Mouse (Mus musculus) brown adipose tissue, adult 24 weeks (tissue): ENCODE results near the gene Erich4. TPM values are rescaled to one million over a fixed set of nuclear protein-coding genes. Genes with fewer than 3 reads are reported as not detected.

Experiments
- H3K27ac ChIP-seq: fragments of 200-500 bp; replicated peaks from 2 replicates; pipeline ENCODE4 v1.5.1; 2012; ENCODE audit warnings: low read depth, mild to moderate bottlenecking, low read length
- H3K4me1 ChIP-seq: fragments of 200-500 bp; 2 replicates; pipeline ENCODE4 v1.6.1; 2012; ENCODE audit warnings: low read length, mixed read lengths; ENCODE audit not compliant: control insufficient read depth, insufficient read depth, insufficient read length
- H3K4me3 ChIP-seq: fragments of 200-500 bp; 2 replicates; pipeline ENCODE4 v1.5.1; 2012; ENCODE audit warnings: low read depth, mild to moderate bottlenecking, low read length, moderate library complexity; ENCODE audit not compliant: insufficient read depth
- polyA plus RNA-seq: library from polyadenylated mRNA; stranded (reverse); fragments of >200 nt; gene quantifications from 2 replicates; pipeline ENCODE4 v1.2.4, GENCODE M21; 2012; ENCODE audit not compliant: missing spikeins, insufficient read depth, insufficient read length

The Erich4 gene
- not detected in 2 replicates for polyA plus RNA-seq

GRCm38 (mm10) chr7:25615706-25616011 is at the start of gene Erich4:
TSS of gene Erich4 (minus strand) at chr7:25615892.
- Histone ChIP-seq H3K4me3 (no peak within 1 kb of the TSS), H3K27ac (no peak within 1 kb of the TSS), H3K4me1 (0 out of 2 replicates have a peak, but pooled peaks cover 2% of the 10 kb centered on the region)

- H3K4me1 ChIP-seq, result peaks cover 7% of the 10 kb centered on the region
- peak within 1 kb of the TSS; percentile 82 for H3K4me3 ChIP-seq
- peak within 1 kb of the TSS; percentile 96 for H3K27ac ChIP-seq
Measured at GRCm38 (mm10) chr7:25658657-25659472, 43.2 kb upstream of the Erich4 start, which contains the start of the genes Bckdha and Exosc5. TSS of gene Bckdha (minus strand) at chr7:25658981. TSS of gene Exosc5 (plus strand) at chr7:25659164.

GRCm38 (mm10) chr7:25657785-25658184 is 42.1 kb upstream of the Erich4 start:
- H3K27ac ChIP-seq, result peak overlapping the region; percentile 96; the same call in 1 of the 2 replicates
- H3K4me3 ChIP-seq, result peak overlapping the region; percentile 77
- peaks cover 7% of the 10 kb centered on the region for H3K4me1 ChIP-seq

- Histone ChIP-seq H3K27ac (peak overlapping the region; percentile 71), H3K4me3 (no peak overlapping the region), H3K4me1 (peaks cover 9% of the 10 kb centered on the region)
Measured at GRCm38 (mm10) chr7:25655601-25656428, 40.1 kb upstream of the Erich4 start.

GRCm38 (mm10) chr7:25652244-25652759 is 36.6 kb upstream of the Erich4 start:
- Histone ChIP-seq H3K4me1 (peaks cover 22% of the 10 kb centered on the region), H3K4me3 (no peak overlapping the region), H3K27ac (no peak overlapping the region)

GRCm38 (mm10) chr7:25651281-25651680 is 35.6 kb upstream of the Erich4 start:
- peak overlapping the region; percentile 31; the same call in 1 of the 2 replicates for H3K27ac ChIP-seq
- H3K4me3 ChIP-seq, result no peak overlapping the region
- H3K4me1 ChIP-seq, result peaks cover 19% of the 10 kb centered on the region

GRCm38 (mm10) chr7:25649839-25650238 is 34.1 kb upstream of the Erich4 start:
- H3K27ac ChIP-seq, result no peak overlapping the region
- peaks cover 15% of the 10 kb centered on the region for H3K4me1 ChIP-seq
- no peak overlapping the region for H3K4me3 ChIP-seq

- Histone ChIP-seq H3K4me1 (peaks cover 15% of the 10 kb centered on the region), H3K27ac (no peak overlapping the region), H3K4me3 (no peak overlapping the region)
Measured at GRCm38 (mm10) chr7:25647574-25648123, 32.0 kb upstream of the Erich4 start.

- no peak overlapping the region for H3K4me3 ChIP-seq
- H3K27ac ChIP-seq, result no peak overlapping the region
- H3K4me1 ChIP-seq, result peaks cover 9% of the 10 kb centered on the region
Measured at GRCm38 (mm10) chr7:25645074-25645473, 29.4 kb upstream of the Erich4 start.

GRCm38 (mm10) chr7:25644631-25645030 is 28.9 kb upstream of the Erich4 start:
- Histone ChIP-seq H3K4me1 (peaks cover 7% of the 10 kb centered on the region), H3K27ac (no peak overlapping the region), H3K4me3 (no peak overlapping the region)

- no peak overlapping the region for H3K4me3 ChIP-seq
- H3K4me1 ChIP-seq, result peaks cover 3% of the 10 kb centered on the region; the same call in 1 of the 2 replicates
- H3K27ac ChIP-seq, result no peak overlapping the region
Measured at GRCm38 (mm10) chr7:25644136-25644535, 28.4 kb upstream of the Erich4 start.

GRCm38 (mm10) chr7:25639754-25640153 is 24.1 kb upstream of the Erich4 start:
- H3K4me3 ChIP-seq, result no peak overlapping the region
- no peak overlapping the region for H3K27ac ChIP-seq
- no peaks in the 10 kb centered on the region for H3K4me1 ChIP-seq

- Histone ChIP-seq H3K4me1 (no peaks in the 10 kb centered on the region), H3K4me3 (no peak overlapping the region), H3K27ac (no peak overlapping the region)
Measured at GRCm38 (mm10) chr7:25637099-25637498, 21.4 kb upstream of the Erich4 start.

GRCm38 (mm10) chr7:25636373-25636772 is 20.7 kb upstream of the Erich4 start:
- H3K4me1 ChIP-seq, result no peaks in the 10 kb centered on the region
- no peak overlapping the region for H3K27ac ChIP-seq
- H3K4me3 ChIP-seq, result no peak overlapping the region

- Histone ChIP-seq H3K4me1 (no peaks in the 10 kb centered on the region), H3K27ac (peak overlapping the region; percentile 20; the same call in 1 of the 2 replicates), H3K4me3 (no peak overlapping the region)
Measured at GRCm38 (mm10) chr7:25632679-25633078, 17.0 kb upstream of the Erich4 start.
